Mouse (Mus musculus) brain, embryonic 14.5 days (tissue): ENCODE data around the gene Slc12a4.

Source experiments
- CTCF ChIP-seq: fragments of 200-500 bp; IDR thresholded peaks from 2 replicates; pipeline ENCODE4 v1.5.1; 2012; ENCODE audit warnings: inconsistent platforms, mild to moderate bottlenecking, moderate library complexity, borderline replicate concordance; ENCODE audit not compliant: insufficient read depth, insufficient read length; ENCODE audit errors: extremely low read depth
- POLR2A ChIP-seq: fragments of 200-500 bp; IDR thresholded peaks from 2 replicates; pipeline ENCODE4 v1.6.1; 2012; ENCODE audit warnings: mild to moderate bottlenecking, inconsistent platforms, borderline replicate concordance; ENCODE audit not compliant: poor library complexity, insufficient read depth, insufficient read length, severe bottlenecking; ENCODE audit errors: extremely low read depth

- TF ChIP-seq CTCF (no peak), POLR2A (no peak)
These were observed 23.9 kb downstream of the Slc12a4 start for GRCm38 (mm10) chr8:105942026-105942425.
